Mouse (Mus musculus) fat pad, adult 2 months (tissue): ENCODE results near the gene Ank3.

ENCODE experiments used
- DNase-seq: peaks from one replicate; pipeline ENCODE4 v3.0.0-alpha.2; 2011; ENCODE audit warnings: low read depth, low spot score; ENCODE audit errors: extremely low read depth

Gene Ank3

DNA sequence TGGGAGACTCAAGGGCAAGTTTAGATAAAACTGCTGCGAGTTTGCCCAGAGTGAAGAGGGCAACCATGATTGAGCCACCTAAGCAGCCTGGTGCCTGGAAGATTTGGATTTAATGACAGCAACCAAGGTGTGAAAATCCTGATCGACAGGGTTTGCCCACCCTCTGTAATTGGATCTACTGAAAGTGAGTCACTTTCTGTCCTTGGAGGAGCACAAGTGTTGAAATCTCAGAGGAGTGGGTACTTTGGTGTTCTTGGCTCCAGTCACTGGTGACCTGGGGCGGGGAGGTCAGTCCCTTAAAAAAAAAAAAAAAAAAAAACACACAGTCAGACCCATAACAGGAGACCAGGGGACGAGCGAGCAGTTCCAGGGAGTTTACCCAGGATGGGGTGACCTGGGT, 624.0 kb downstream of the Ank3 start:
- no peak for DNase-seq

DNA sequence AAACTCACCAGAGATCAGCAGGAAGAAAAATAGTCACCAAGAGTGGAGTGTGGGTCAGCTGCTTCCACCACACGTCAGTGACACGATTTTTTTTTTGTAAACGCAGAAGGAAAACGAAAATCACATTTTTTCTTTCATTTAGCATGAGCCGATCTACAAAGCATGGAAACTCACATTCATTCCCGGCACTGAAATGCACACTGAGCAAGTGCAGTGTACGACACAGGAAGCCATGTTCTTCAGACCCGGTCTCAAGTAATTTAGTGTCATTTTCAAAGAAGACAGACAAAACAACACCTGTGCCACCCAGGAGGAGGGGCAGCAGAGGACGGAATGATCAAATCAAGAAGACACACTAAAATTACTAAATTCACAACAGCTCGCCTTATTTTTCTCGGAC, 625.3 kb downstream of the Ank3 start:
- no peak for DNase-seq

DNA sequence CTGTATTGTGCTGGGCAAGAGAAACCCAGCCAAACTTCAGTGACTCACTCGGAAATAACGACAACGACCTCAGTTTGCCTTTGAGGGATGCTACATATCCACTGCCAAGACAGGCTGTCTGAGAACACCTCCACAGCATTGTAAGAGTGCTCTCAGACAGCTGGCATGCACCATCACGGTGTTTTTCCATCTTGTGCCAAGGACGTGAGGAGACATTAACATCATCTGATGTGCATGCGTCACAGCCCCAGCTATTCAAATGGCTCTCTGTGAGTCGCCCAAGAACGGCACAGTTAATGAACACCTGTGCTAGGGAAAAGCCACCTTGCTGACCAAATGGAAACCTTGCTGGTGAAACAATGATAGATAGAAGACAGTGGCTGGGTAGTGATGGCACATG, 633.4 kb downstream of the Ank3 start:
- peak; percentile 65 for DNase-seq

DNA sequence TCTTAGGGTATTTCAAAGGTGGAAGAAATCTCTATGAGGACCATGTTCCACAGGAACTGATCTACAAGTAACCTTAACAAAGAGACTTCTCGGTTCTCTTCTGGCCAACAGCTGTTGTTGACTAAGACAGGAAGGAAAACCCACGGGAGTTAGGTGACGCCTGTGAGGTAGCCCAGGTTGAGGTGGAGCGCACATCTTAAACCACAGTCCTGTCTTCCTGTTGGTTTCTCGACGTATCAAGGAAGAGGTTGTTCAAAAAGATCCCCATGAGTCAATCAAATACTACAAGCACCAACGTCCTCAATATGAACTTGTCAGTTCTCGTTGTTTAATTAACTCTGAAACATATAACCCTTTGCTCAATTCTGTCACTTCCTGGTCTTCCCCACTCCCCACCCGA, 634.4 kb downstream of the Ank3 start:
- DNase-seq: no peak

DNA sequence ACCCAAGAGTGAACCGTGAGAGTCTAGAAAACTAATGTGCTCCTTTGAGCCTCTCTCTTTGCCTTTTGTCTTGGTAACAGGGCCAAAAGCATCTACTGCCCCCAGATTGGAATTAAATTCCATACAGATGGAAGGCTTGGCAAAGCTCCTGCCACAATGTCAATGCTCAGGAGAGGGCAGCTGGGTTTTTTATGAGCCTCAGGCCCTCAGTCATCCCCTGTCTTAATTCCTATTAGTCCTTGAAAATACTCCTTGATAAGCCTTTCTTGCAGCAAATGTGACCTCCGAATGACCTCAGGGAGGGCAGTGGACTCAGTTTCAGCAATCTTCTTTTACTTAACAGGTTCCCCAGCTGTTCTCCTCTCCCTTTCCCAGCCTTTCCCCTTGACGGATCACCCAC, 635.3 kb downstream of the Ank3 start:
- no peak for DNase-seq

DNA sequence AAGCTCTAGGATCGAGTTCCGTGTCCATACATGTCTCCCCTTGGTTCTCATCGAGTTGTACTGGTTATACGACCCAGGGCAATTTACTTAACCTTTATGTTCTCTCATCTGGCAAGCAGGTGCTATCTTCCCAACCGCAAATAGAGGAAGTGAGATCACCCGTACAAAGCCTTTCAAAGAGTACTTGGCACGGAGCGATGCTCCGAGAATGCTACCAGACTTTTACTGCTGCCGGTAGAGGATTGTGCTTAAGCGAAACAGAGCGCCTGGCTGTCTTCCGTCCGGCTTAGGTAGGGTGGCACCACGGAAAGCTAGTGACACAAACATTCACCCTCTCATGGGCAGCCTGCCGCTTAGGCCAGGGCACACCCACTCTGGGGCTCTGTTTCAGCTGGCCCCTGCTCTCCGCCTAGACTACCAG, 641.3 kb downstream of the Ank3 start:
- DNase-seq: peak; percentile 98

DNA sequence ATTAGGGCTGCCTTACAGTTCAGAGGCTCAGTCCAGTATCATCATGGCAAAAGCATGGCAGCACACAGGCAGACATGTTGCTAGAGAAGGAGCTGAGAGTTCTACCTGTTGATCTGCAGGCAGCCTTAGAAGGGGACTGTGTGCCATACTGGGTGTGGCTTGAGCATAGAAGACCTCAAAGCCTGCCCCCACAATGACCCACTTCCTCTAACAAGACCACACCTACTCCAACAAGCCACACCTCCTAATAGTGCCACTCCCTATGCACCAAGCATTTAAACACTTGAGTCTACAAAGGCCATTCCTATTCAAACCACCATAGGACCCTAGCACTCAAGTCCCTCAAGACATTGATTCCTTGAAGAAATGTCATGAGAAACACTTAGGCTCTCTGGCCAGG, 643.0 kb downstream of the Ank3 start:
- DNase-seq: no peak

DNA sequence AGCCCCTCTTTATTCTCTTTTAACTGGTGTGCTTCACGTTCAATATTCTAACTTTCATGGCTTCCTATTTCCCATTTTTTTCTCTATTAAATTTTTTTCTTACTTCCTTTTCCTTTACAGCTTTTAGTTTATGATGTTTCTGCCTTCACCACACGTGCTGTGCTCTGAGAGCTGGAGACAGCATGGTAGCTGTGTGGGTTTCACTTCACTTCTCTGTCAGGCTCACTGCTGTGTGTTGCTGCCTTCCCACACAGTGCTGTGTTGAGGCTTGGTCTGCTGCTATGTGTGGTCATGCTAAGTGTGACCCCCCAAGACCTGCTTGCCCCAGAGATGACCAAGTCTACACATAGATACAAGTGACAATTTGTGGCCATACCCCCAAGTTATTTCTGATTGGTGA, 647.1 kb downstream of the Ank3 start:
- DNase-seq: no peak

DNA sequence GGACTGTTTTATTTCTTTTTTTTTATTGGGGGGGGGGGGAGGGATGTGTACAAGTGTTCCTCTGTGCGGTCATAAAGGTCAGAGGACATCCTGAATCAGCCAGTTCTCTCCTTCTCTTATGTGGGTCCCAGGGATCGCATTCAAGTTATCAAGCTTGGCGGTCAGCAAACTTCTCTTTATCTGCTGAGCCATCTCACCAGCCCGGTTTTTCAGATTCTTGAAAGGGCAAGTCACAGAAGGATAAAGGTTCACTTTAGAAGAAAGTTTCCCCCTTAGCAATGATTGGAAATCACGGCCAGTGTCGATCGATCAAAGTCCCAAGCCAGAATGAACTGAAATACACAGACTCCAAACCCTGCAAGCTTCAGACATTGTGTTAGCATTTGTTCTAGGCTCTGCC, 651.2 kb downstream of the Ank3 start:
- no peak for DNase-seq

DNA sequence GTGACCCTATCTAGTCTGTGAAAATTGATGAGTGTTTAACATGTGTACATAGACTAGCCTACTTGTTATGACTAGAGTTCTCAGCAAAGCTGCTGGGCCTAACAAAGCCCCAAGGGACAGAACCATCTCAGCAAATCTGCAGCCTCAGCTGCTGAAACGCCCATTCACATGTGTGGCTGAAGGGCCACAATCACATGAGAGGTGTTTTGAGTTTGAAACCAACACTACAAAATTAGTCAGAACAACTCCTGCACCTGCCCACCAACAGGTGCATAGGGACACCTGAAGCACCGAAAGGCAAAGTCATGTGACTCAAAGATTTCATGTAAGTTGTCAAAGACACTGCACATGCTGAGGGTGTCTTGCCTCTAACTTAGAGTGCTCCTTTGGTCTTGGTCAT, 656.7 kb downstream of the Ank3 start:
- no peak for DNase-seq

DNA sequence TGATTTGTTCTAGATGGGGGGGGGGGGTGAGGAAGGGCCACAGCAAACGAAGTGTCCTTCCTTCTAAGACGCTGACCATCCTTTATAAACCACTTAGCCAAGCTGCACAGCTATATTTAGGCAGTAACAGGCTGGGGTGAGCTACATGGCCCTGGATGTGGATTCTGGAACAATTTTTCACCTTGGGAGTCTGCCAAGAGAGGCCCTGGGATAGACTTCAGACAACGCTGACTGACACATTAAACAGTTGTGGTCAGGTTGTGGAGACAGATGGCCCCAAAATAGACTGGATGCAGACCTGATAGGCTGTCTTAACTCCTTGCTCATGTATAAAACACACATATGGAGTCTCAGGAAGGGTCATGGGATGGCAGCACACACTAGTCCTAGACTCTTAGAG, 658.5 kb downstream of the Ank3 start:
- no peak for DNase-seq

DNA sequence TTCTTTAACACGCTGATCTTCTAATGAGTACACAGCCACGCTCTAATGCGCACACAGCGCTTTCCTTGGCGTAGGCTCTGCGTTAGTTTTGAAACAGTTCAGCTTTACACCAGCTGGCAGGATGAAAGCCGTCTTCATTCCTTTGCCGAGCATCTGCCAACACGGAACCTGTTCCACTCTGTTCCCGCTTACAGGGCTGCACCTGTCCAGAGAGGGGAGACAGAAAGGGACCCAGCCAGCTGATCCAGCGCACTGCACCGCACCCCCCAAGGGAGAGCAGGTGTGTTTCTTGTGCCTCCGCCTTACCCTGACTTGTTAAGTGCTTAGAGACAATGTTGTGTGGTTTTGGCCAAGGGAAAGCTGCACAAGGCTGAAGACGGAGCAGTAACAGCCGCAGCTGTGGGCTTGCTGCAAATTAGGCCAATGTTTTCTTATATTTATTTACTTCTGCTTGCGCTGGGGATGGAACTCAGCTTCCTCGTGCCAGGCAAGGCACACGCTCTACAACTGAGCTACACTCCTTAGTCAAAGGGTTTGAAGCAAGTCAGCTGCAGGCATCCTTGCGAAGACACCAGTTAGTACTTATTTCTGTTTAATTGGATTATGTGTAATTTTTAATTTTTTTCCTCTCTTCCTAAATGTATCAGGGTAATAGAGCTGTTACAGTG, 661.6 kb downstream of the Ank3 start:
- peak; percentile 52 for DNase-seq

DNA sequence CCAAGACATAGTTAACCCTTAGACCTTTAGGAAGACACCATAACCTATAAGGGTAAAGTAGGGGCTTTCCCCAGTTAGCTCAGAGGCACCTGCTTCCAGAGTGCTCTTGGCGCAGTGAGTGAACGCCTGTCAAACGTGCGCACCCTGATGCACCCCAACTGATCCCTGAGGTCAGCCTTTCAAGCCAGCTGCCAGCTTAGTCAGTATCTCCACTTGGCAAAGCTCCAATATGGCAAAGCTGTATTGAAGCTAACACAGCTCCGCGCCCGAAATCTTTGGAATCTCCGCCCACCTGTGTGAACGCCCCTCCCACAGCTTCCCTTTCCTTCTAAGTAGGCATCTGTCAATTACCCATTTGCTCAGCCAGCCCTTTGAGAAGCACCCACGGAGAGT, 662.1 kb downstream of the Ank3 start:
- DNase-seq: no peak

DNA sequence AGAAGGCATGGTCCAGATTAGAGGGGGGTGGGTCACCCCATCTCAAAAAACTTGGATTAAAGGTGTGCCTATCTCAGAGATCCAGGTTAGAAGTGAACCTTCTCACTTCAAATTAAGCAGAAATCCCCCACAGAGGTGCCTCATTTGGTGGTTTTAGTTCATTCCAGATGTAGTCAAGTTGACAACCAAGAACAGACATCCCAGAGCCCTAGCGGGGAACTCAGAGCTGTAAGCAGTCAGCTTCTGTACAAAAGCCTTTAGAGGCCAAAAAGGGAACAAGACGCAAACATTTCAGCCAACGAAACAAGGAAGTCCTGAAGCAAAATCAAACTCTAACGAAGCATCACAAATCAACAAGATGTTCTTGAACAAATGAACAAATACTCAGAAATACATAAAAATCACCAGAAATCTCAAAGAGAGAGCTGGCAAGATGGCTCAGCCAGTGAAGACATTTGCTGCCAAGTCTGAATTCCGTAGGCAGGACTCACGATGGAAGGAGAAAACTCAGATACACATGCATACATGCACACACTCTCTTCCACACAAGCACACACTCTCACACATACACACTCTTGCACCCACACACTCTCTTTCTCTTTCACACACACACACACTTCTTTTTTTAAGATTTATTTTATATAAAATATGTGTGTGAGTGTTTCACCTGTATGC, 665.4 kb downstream of the Ank3 start:
- no peak for DNase-seq

DNA sequence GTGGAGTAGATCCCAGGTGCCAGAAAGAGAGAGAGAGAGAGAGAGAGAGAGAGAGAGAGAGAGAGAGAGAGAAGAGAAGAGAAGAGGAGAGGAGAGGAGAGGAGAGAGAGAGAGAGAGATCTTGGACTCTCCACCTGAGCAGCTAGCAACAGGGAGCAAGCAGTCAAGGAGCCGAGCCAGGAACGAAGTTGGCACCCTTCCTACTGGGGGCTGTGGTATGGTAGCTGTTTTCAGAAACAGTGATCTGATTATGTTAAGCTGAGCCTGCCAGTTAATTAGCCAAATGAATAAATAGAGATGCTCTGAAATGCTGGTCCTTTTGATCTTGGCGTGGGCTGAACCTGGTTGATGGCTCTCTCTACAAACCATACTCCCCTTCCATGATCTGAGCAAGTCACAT, 666.6 kb downstream of the Ank3 start:
- DNase-seq: no peak

DNA sequence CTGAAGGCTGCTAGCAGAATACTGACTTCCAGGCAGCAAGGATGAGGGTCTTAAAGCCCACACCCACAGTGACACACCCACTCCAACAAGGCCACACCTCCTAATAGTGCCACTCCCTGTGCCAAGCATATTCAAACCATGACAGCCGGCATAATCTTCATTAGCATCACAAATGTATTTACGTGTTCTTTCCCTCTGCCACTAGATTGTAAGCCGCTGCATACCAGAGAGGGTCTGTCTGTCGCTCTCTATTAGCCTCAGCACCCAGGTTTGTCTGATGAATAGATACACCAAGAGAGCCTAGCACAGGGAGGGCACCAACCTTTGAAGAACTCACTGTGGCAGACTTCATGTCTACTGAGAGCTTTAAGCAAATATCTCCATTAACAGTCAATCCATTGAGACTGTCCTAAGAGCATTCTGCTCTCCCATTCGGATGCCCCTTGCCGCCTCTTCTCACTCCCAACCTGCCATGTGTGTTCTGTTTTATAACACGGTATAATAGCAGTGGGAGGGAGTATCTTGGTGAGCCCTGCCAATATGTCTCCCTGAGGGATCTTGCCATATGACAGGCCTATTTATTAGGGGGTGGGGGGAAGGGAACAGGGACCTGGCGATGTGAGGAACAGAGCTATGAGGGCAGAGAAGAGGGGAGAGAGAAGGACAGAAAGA, 668.1 kb downstream of the Ank3 start:
- no peak for DNase-seq

DNA sequence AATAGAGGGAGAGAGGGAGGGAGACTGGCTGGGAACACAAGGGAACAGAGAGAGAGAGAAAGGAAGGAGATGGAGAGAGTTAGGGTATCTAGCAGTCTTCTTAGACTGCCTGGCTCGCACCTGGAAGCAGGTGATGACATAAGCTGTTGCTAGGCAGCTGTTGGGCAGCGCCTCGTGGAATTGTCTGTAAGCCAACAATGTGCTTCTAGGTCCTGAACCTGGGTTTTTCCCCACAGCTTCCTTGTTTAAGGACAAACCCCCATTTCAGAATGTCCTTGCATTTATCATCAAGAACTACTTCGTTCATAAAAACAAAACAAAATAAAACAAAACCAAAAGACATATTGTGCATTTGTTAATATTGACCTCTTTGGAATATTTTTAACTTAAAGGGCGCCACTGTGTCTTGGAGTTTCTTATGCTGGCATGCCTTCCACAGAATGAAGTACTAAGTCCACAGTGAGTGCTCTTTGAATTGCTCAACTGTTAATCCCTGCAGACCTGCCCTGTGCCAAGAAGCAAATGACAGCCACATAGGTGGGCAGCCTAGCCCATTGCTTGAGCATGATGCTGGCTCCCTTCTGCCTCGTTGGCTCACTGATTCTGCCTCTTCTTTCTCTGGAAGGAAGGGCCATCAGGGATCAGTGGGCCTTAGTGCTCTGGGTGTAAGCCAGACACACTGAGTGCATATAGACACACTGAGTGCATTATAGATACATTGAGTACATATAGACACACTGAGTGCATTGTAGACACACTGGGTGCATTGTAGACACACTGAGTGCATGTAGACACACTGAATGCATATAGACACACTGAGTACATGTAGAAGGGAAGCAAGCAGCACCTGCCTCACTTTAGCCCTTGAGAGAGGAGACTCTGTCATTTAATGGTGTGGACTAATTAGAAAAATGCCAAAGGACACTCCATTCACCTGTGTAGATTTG, 668.9 kb downstream of the Ank3 start:
- DNase-seq: no peak

DNA sequence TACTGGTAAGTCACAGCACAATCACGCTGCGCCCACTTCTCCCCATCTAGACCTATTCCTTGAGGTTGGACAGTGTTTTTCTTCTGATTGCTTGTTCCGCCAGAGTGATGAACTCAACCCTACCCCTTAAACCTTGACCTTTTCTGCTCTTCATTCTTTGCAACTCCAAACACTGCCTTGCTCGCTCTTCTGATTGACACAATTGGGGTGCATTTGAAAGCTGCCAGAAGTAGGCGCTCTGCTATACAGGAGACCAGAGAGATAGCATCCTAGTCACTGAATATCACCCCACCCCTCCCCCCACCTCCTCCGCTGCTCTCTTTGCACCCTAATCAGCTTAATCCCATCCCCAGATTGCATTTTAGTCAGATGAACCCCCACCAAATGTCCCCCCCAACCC, 670.7 kb downstream of the Ank3 start:
- DNase-seq: no peak

DNA sequence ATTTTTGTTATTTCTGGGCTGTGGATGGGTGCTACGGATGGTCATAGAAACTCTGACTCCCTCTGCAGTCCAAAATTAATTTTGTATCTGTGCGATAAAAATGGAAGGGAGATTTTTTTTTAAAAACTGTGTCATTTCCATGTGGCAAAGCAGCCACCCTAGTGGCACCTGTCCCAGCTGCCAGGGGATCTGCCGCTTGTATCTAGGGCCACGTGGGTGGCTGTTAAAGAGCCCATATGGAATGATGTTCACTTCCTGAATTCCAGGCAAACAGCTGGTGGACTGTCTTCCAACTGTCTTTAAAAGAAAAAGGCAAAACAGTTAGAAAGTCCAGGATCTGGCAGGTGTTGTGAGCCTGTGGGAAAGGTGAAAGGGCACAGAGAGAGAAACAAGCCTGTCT, 672.8 kb downstream of the Ank3 start:
- no peak for DNase-seq
